Mouse (Mus musculus) CH12.LX (cell line): ENCODE measurements around the gene Tmem119. TPM values are rescaled to one million over a fixed set of nuclear protein-coding genes. Genes with fewer than 3 reads are reported as not detected.
"Not testable (repeated sequence)": the region's sequence is repeated elsewhere in the genome, so short reads cannot be mapped to it uniquely, and the experiment has no call there.

Source experiments
- DNase-seq: peaks from one replicate; pipeline ENCODE4 v3.0.0-alpha.2; 2013; ENCODE audit errors: extremely low read depth
- H3K27ac ChIP-seq: 2 replicates; pipeline ENCODE4 v1.5.1; 2012; ENCODE audit warnings: low read depth, mild to moderate bottlenecking, control low read depth, moderate library complexity; ENCODE audit not compliant: insufficient read depth
- H3K27me3 ChIP-seq: replicated peaks from 2 replicates; pipeline ENCODE3; 2012; ENCODE audit warnings: inconsistent platforms
- H3K36me3 ChIP-seq, 2 experiments: replicated peaks in 1 of 2; 2 replicates each; pipeline versions ENCODE3 to v1.6.1; 2012; ENCODE audit warnings: inconsistent platforms in 1 of 2, low read length in 1 of 2, mild to moderate bottlenecking in 1 of 2, mixed read lengths in 1 of 2, moderate library complexity in 1 of 2; ENCODE audit not compliant: control insufficient read depth in 1 of 2, insufficient read depth in 1 of 2
- H3K4me1 ChIP-seq, 2 experiments: 2 replicates each; pipeline ENCODE4 v1.6.1; 2012; ENCODE audit warnings: inconsistent platforms in 1 of 2, moderate library complexity in 1 of 2; ENCODE audit not compliant: insufficient read depth in 2 of 2, control insufficient read depth in 1 of 2
- H3K4me2 ChIP-seq: 2 replicates; pipeline ENCODE4 v1.6.1; 2012; ENCODE audit warnings: low read depth, mild to moderate bottlenecking, control low read depth; ENCODE audit not compliant: poor library complexity, insufficient read depth, severe bottlenecking
- H3K4me3 ChIP-seq, 3 experiments: fragments of 150-350 bp in 1 of 3; sonication (generic) in 1 of 3; replicated peaks in 1 of 3; 2 replicates each; pipeline versions ENCODE3 to v1.5.1; 2011 to 2012; ENCODE audit warnings: low read depth in 2 of 3, low read length in 2 of 3, mild to moderate bottlenecking in 2 of 3, moderate library complexity in 2 of 3, control low read depth in 1 of 3, improper control_type of control experiment in 1 of 3, inconsistent platforms in 1 of 3, mixed read lengths in 1 of 3; ENCODE audit not compliant: poor library complexity in 1 of 3
- H3K79me2 ChIP-seq: replicated peaks from 2 replicates; pipeline ENCODE4 v1.6.1; 2012; ENCODE audit warnings: mild to moderate bottlenecking, moderate library complexity; ENCODE audit not compliant: control insufficient read depth, poor library complexity, insufficient read depth, severe bottlenecking; ENCODE audit errors: extremely low read depth
- H3K9ac ChIP-seq: 2 replicates; pipeline ENCODE4 v1.6.1; 2012; ENCODE audit warnings: low read depth, mild to moderate bottlenecking, control low read depth, moderate library complexity; ENCODE audit not compliant: insufficient read depth
- H3K9me3 ChIP-seq: replicated peaks from 2 replicates; pipeline ENCODE3; 2012; ENCODE audit warnings: low read length, inconsistent platforms, mixed read lengths
- BHLHE40 ChIP-seq: IDR thresholded peaks from 2 replicates; pipeline ENCODE4 v1.6.1; 2011; ENCODE audit warnings: mild to moderate bottlenecking, low read depth, low read length, improper control_type of control experiment
- CHD2 ChIP-seq: IDR thresholded peaks from 2 replicates; pipeline ENCODE4 v1.6.1; 2011; ENCODE audit warnings: low read length, improper control_type of control experiment
- E2F4 ChIP-seq: IDR thresholded peaks from 2 replicates; pipeline ENCODE4 v1.6.1; 2011; ENCODE audit warnings: low read depth, low read length, improper control_type of control experiment; ENCODE audit not compliant: insufficient replicate concordance
- ELF1 ChIP-seq: IDR thresholded peaks from 2 replicates; pipeline ENCODE4 v1.6.1; 2014; ENCODE audit warnings: low read depth, mild to moderate bottlenecking, inconsistent platforms, low read length, improper control_type of control experiment
- EP300 ChIP-seq: IDR thresholded peaks from 2 replicates; pipeline ENCODE4 v1.6.1; 2011; ENCODE audit warnings: low read length, improper control_type of control experiment
- ETS1 ChIP-seq: conservative IDR thresholded peaks from 2 replicates; pipeline ENCODE4 v1.6.1; 2012; ENCODE audit warnings: low read depth, mild to moderate bottlenecking, inconsistent platforms, low read length, improper control_type of control experiment, moderate library complexity
- HCFC1 ChIP-seq: IDR thresholded peaks from 2 replicates; pipeline ENCODE4 v1.6.1; 2012; ENCODE audit warnings: low read depth, mild to moderate bottlenecking, inconsistent platforms, low read length, improper control_type of control experiment
- IRF4 ChIP-seq: IDR thresholded peaks from 2 replicates; pipeline ENCODE4 v1.6.1; 2014; ENCODE audit warnings: low read depth, mild to moderate bottlenecking, inconsistent platforms, low read length, improper control_type of control experiment
- JUND ChIP-seq: conservative IDR thresholded peaks from 2 replicates; pipeline ENCODE4 v1.6.1; 2011; ENCODE audit warnings: low read depth, low read length, improper control_type of control experiment
- MAFK ChIP-seq: IDR thresholded peaks from 2 replicates; pipeline ENCODE4 v1.6.1; 2011; ENCODE audit warnings: low read length, improper control_type of control experiment; ENCODE audit not compliant: insufficient replicate concordance
- MAZ ChIP-seq: IDR thresholded peaks from 2 replicates; pipeline ENCODE4 v1.6.1; 2012; ENCODE audit warnings: low read depth, mild to moderate bottlenecking, inconsistent platforms, low read length, improper control_type of control experiment, moderate library complexity
- MEF2A ChIP-seq: IDR thresholded peaks from 2 replicates; pipeline ENCODE4 v1.6.1; 2014; ENCODE audit warnings: low read depth, mild to moderate bottlenecking, inconsistent platforms, low read length, improper control_type of control experiment, borderline replicate concordance
- MXI1 ChIP-seq: IDR thresholded peaks from 2 replicates; pipeline ENCODE4 v1.6.1; 2011; ENCODE audit warnings: mild to moderate bottlenecking, low read depth, low read length, improper control_type of control experiment
- NELFE ChIP-seq: IDR thresholded peaks from 2 replicates; pipeline ENCODE4 v1.6.1; 2011; ENCODE audit warnings: low read depth, low read length, improper control_type of control experiment
- PAX5 ChIP-seq: IDR thresholded peaks from 2 replicates; pipeline ENCODE4 v1.6.1; 2012; ENCODE audit warnings: low read length, inconsistent platforms, mixed read lengths
- RAD21 ChIP-seq: IDR thresholded peaks from 2 replicates; pipeline ENCODE4 v1.6.1; 2011; ENCODE audit warnings: low read depth, mild to moderate bottlenecking, low read length, improper control_type of control experiment, moderate library complexity
- SIN3A ChIP-seq: IDR thresholded peaks from 2 replicates; pipeline ENCODE4 v1.6.1; 2012; ENCODE audit warnings: low read length, improper control_type of control experiment, inconsistent platforms
- SMC3 ChIP-seq: IDR thresholded peaks from 2 replicates; pipeline ENCODE4 v1.6.1; 2011; ENCODE audit warnings: low read depth, low read length, improper control_type of control experiment
- TBP ChIP-seq: conservative IDR thresholded peaks from 2 replicates; pipeline ENCODE4 v1.6.1; 2011; ENCODE audit warnings: low read depth, low read length, improper control_type of control experiment
- TCF12 ChIP-seq: IDR thresholded peaks from 2 replicates; pipeline ENCODE4 v1.6.1; 2014; ENCODE audit warnings: low read depth, mild to moderate bottlenecking, inconsistent platforms, low read length, improper control_type of control experiment
- UBTF ChIP-seq: IDR thresholded peaks from 2 replicates; pipeline ENCODE4 v1.6.1; 2012; ENCODE audit warnings: low read depth, mild to moderate bottlenecking, inconsistent platforms, low read length, improper control_type of control experiment, moderate library complexity
- ZNF384 ChIP-seq: IDR thresholded peaks from 2 replicates; pipeline ENCODE4 v1.6.1; 2012; ENCODE audit warnings: low read depth, low read length, improper control_type of control experiment, inconsistent platforms
- dilution Hi-C: fragments of 300-500 bp; cut with MboI; formaldehyde crosslinking; loops from 2 replicates; pipeline ENCODE4 v1.14.3; 2020; ENCODE audit warnings: low sequenced_read_pairs; ENCODE audit not compliant: extremely low pct_unique_long_range_greater_than_20kb, extremely low pct_ligation_motif_present
- in situ Hi-C: fragments of 300-500 bp; cut with MboI; formaldehyde crosslinking; loops from 3 replicates; pipeline ENCODE4 v1.14.3; 2019; ENCODE audit warnings: low sequenced_read_pairs, low pct_ligation_motif_present, low pct_unique_long_range_greater_than_20kb, mixed read lengths
- polyA plus RNA-seq: library from polyadenylated mRNA; unstranded; fragments of >175 nt; gene quantifications from 2 replicates; pipeline ENCODE4 v1.2.1, GENCODE M21; 2012; ENCODE audit warnings: low read depth; ENCODE audit not compliant: insufficient read length
- total RNA-seq, 2 experiments: library from RNA; depleted of rRNA; stranded (reverse); fragments of 300-350 nt in 1 of 2; fragments of >200 nt in 1 of 2; gene quantifications; 2 replicates each; pipeline ENCODE4 v1.2.3; 2012 to 2014

Gene Tmem119
- total and polyA plus RNA-seq, 3 experiments = 0.30 to 1.5 (median 1.0) TPM

- TF ChIP-seq UBTF (no peak), NELFE (no peak), MAZ (no peak), JUND (no peak), HCFC1 (no peak)
- TF ChIP-seq, all 38 proteins: peak for 0
- Histone ChIP-seq H3K79me2 (no peaks in the 10 kb centered on the region), H3K9ac (no peak overlapping the region)
These were observed 13.3 kb downstream of the Tmem119 start for GRCm38 (mm10) chr5:113786985-113787384.

GRCm38 (mm10) chr5:113784104-113784503 lies 16.2 kb downstream of the Tmem119 start:
- H3K36me3 ChIP-seq, DNase-seq, dilution Hi-C loops, in situ Hi-C loops, H3K4me3 ChIP-seq, H3K79me2 ChIP-seq, H3K27me3 ChIP-seq, H3K9me3 ChIP-seq, H3K4me2 ChIP-seq, H3K9ac ChIP-seq: not testable (repeated sequence)
- H3K27ac ChIP-seq = peak overlapping the region; percentile 15; the same call in 1 of the 2 replicates
- H3K4me1 ChIP-seq = peaks cover 9 to 41% of the 10 kb centered on the region in 2 experiments

More at GRCm38 (mm10) chr5:113786985-113787384, 13.3 kb downstream of the Tmem119 start:
- dilution Hi-C loops = no loop called here
- Histone ChIP-seq H3K27me3 (no peaks in the 10 kb centered on the region), H3K4me2 (no peak overlapping the region), H3K4me3 (no peak overlapping the region), H3K27ac (no peak overlapping the region), H3K4me1 (peaks cover 13 to 34% of the 10 kb centered on the region in 2 experiments), H3K9me3 (peaks cover 4% of the 10 kb centered on the region), H3K36me3 (no peaks in the 10 kb centered on the region)
- in situ Hi-C loops = no loop called here
- no peak for DNase-seq

DNA sequence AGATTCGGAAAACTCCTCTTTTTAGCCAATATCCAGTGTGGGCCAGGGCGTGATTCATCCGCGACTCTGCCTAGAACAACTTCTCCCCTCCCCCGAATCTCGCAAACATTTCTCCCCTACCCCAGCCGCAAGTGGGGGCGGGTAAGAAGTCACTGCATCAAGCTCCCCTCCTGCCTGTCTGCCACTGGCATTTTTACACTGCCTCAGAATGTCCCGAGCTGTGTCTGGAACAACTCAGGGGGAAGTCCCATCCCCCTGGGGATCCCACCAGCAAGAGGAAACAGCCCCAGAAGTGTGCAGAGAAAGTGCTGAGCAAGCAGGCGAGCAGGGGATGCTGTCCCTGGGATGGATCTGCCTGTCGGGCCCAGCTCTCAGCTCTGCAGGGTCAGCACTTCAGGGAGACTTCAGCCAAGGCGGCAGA lies 16.7 kb downstream of the Tmem119 start:
- Histone ChIP-seq H3K4me1 (peaks cover 10 to 46% of the 10 kb centered on the region in 2 experiments), H3K27me3 (no peaks in the 10 kb centered on the region), H3K9ac (no peak overlapping the region), H3K79me2 (no peaks in the 10 kb centered on the region), H3K4me2 (no peak overlapping the region), H3K9me3 (peaks cover 4% of the 10 kb centered on the region), H3K36me3 (peaks cover 0 to 8% of the 10 kb centered on the region in 2 experiments), H3K27ac (peak overlapping the region; percentile 15; the same call in 1 of the 2 replicates), H3K4me3 (no peak overlapping the region)
- DNase-seq = peak; percentile 93
- dilution Hi-C loops = no loop called here
- TF ChIP-seq EP300 (peak; percentile 82), ETS1 (peak; percentile 96), MAZ (peak; percentile 90), BHLHE40 (peak; percentile 94), SMC3 (peak; percentile 7; the same call in 1 of the 2 replicates), RAD21 (peak; percentile 1), TBP (no peak), IRF4 (peak; percentile 86), MAFK (peak; percentile 100), MEF2A (peak; percentile 76; the same call in 1 of the 2 replicates), ELF1 (peak; percentile 40; the same call in 1 of the 2 replicates), E2F4 (no peak), CHD2 (peak; percentile 62), PAX5 (no peak), HCFC1 (no peak), TCF12 (peak; percentile 81; the same call in 1 of the 2 replicates), UBTF (0 out of 2 replicates have a peak, but pooled peaks have one; percentile 48), MXI1 (peak; percentile 45; the same call in 1 of the 2 replicates), SIN3A (0 out of 2 replicates have a peak, but pooled peaks have one; percentile 27), JUND (no peak; the same call in 1 of the 2 replicates), ZNF384 (no peak)
- in situ Hi-C loops = no loop called here
